Mouse (Mus musculus): ENCODE measurements around the gene Coro1c.

Coro1c gene

GRCm38 (mm10) chr5:113930648-113931609 is 22.4 kb upstream of the Coro1c start:
- in situ Hi-C loops (cut with MboI; ENCODE audit: low pct_unique_long_range_greater_than_20kb in 1 of 2, low sequenced_read_pairs in 2 of 2, unreplicated experiment in 1 of 2), result loop anchor here in 1 of 2 experiments (5.0 kb wide), 1 partner anchor 79 kb away; no protein-coding TSS in a partner anchor

- in situ Hi-C loops (cut with MboI; ENCODE audit: low pct_unique_long_range_greater_than_20kb in 1 of 2, low sequenced_read_pairs in 2 of 2, unreplicated experiment in 1 of 2), result loop anchor here in 1 of 2 experiments (5.0 kb wide), 1 partner anchor 78 kb away; no protein-coding TSS in a partner anchor
Observed at GRCm38 (mm10) chr5:113929950-113930647, 21.5 kb upstream of the Coro1c start.

- in situ Hi-C loops (cut with MboI; ENCODE audit: low pct_unique_long_range_greater_than_20kb in 1 of 2, low sequenced_read_pairs in 2 of 2, unreplicated experiment in 1 of 2), result no loop called here
Observed at GRCm38 (mm10) chr5:113929526-113929925, 21.0 kb upstream of the Coro1c start.

- in situ Hi-C loops (cut with MboI; ENCODE audit: low pct_unique_long_range_greater_than_20kb in 1 of 2, low sequenced_read_pairs in 2 of 2, unreplicated experiment in 1 of 2), result no loop called here
Observed at GRCm38 (mm10) chr5:113924608-113925007, 16.1 kb upstream of the Coro1c start.

GRCm38 (mm10) chr5:113921310-113922166 is 13.0 kb upstream of the Coro1c start:
- in situ Hi-C loops (cut with MboI; ENCODE audit: low pct_unique_long_range_greater_than_20kb in 1 of 2, low sequenced_read_pairs in 2 of 2, unreplicated experiment in 1 of 2), result no loop called here

- in situ Hi-C loops (cut with MboI; ENCODE audit: low pct_unique_long_range_greater_than_20kb in 1 of 2, low sequenced_read_pairs in 2 of 2, unreplicated experiment in 1 of 2), result no loop called here
Observed at GRCm38 (mm10) chr5:113919060-113919459, 10.5 kb upstream of the Coro1c start.

GRCm38 (mm10) chr5:113918654-113919053 is 10.1 kb upstream of the Coro1c start:
- in situ Hi-C loops (cut with MboI; ENCODE audit: low pct_unique_long_range_greater_than_20kb in 1 of 2, low sequenced_read_pairs in 2 of 2, unreplicated experiment in 1 of 2), result no loop called here

GRCm38 (mm10) chr5:113910705-113911104 is 2.1 kb upstream of the Coro1c start:
- in situ Hi-C loops (cut with MboI; ENCODE audit: low pct_unique_long_range_greater_than_20kb in 1 of 2, low sequenced_read_pairs in 2 of 2, unreplicated experiment in 1 of 2), result no loop called here

GRCm38 (mm10) chr5:113910065-113910701 is 1.6 kb upstream of the Coro1c start:
- in situ Hi-C loops (cut with MboI; ENCODE audit: low pct_unique_long_range_greater_than_20kb in 1 of 2, low sequenced_read_pairs in 2 of 2, unreplicated experiment in 1 of 2), result no loop called here

- in situ Hi-C loops (cut with MboI; ENCODE audit: low pct_unique_long_range_greater_than_20kb in 1 of 2, low sequenced_read_pairs in 2 of 2, unreplicated experiment in 1 of 2), result no loop called here
Observed at GRCm38 (mm10) chr5:113907786-113908567, 581 bp downstream of the Coro1c start.

GRCm38 (mm10) chr5:113906958-113907735 is 1.4 kb downstream of the Coro1c start:
- in situ Hi-C loops (cut with MboI; ENCODE audit: low pct_unique_long_range_greater_than_20kb in 1 of 2, low sequenced_read_pairs in 2 of 2, unreplicated experiment in 1 of 2), result no loop called here

- in situ Hi-C loops (cut with MboI; ENCODE audit: low pct_unique_long_range_greater_than_20kb in 1 of 2, low sequenced_read_pairs in 2 of 2, unreplicated experiment in 1 of 2), result no loop called here
Observed at GRCm38 (mm10) chr5:113904987-113905386, 3.6 kb downstream of the Coro1c start.

- in situ Hi-C loops (cut with MboI; ENCODE audit: low pct_unique_long_range_greater_than_20kb in 1 of 2, low sequenced_read_pairs in 2 of 2, unreplicated experiment in 1 of 2), result no loop called here
Observed at GRCm38 (mm10) chr5:113902983-113903382, 5.6 kb downstream of the Coro1c start.

- in situ Hi-C loops (cut with MboI; ENCODE audit: low pct_unique_long_range_greater_than_20kb in 1 of 2, low sequenced_read_pairs in 2 of 2, unreplicated experiment in 1 of 2), result no loop called here
Observed at GRCm38 (mm10) chr5:113902017-113902416, 6.5 kb downstream of the Coro1c start.

GRCm38 (mm10) chr5:113901074-113901571 is 7.4 kb downstream of the Coro1c start:
- in situ Hi-C loops (cut with MboI; ENCODE audit: low pct_unique_long_range_greater_than_20kb in 1 of 2, low sequenced_read_pairs in 2 of 2, unreplicated experiment in 1 of 2), result no loop called here

GRCm38 (mm10) chr5:113899543-113899942 is 9.0 kb downstream of the Coro1c start:
- in situ Hi-C loops (cut with MboI; ENCODE audit: low pct_unique_long_range_greater_than_20kb in 1 of 2, low sequenced_read_pairs in 2 of 2, unreplicated experiment in 1 of 2), result no loop called here

Measured in mouse embryonic stem cell (cell line).